7 mouse cellular contexts compared by ENCODE assay signal in the genomic region with DNA sequence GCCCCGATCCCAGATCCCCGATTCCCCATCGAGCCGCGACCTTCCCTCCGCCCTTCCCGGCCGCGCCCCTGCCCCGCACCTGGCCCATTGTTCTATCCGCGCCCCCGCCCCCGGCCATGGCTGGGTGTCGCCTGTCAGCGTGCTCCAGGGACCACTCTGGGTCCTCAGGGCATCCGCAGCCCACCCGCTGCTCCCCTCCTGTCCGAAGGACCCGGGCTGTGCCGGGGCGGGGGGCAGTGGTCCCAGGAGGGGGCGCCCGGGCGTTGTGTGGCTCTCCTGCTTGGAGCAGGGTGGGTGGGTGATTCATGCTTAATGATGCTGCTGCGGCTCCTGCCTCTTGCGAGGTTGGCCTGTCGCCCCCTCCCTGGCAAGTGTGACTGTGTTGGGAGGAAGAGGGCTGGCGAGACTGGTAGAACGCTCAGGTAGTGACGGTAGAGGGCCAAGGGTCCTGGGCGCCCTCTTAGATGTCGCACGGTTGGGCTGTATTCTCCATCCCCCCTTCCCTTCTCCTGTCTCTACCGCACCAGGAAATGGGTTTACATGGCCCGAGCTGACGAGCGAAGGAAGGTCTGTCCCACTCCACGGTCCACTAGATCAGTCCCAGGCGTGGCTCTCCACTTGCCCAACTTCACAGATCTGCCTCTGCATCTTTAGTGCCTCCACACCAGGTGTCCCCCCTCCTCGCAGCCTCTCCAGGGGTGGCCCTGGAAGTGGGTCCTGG. TPM values are rescaled to one million over a fixed set of nuclear protein-coding genes. Genes with fewer than 3 reads are reported as not detected.
A peak's percentile ranks its signal among the peaks of the same experiment; 100 is the strongest.
DNase-seq lines count a peak whose midpoint lies in the region; ATAC-seq and TF ChIP-seq lines count a peak whose summit lies in the region.

No protein-coding gene starts in this region.

- no peak for DNase-seq in lung, adult 18-20 months
- DNase-seq in cerebellum, adult 11-12 months = peak; percentile 70
- peak; percentile 81 for DNase-seq in forebrain, embryonic 11.5 days (ENCODE audit: low spot score)
- DNase-seq in neural tube, embryonic 10.5 days (ENCODE audit: extremely low spot score, low spot score) = peak; percentile 76
- DNase-seq in adipocyte (ENCODE audit: low spot score) = no peak

- TF ChIP-seq CTCF in intestine, postnatal 0 days (IDR thresholded peaks at IDR 0.05; ENCODE audit: low read depth) = peak; percentile 54

- no peaks in the 10 kb centered on the region for H3K36me3 ChIP-seq in lung, embryonic 16.5 days (ENCODE audit: control insufficient read depth, insufficient read depth, low read length)
- no peaks in the 10 kb centered on the region for H3K36me3 ChIP-seq in forebrain, embryonic 11.5 days (ENCODE audit: control insufficient read depth, insufficient read depth, low read length)
- no peaks in the 10 kb centered on the region; the same call in 1 of the 2 replicates for H3K36me3 ChIP-seq in intestine, postnatal 0 days (ENCODE audit: control insufficient read depth, insufficient read depth)

- peak overlapping the region; percentile 100 for H3K4me2 ChIP-seq in lung, embryonic 16.5 days (ENCODE audit: low read depth, low read length)
- H3K4me2 ChIP-seq in forebrain, embryonic 11.5 days (ENCODE audit: low read depth, low read length, severe bottlenecking) = peak overlapping the region; percentile 87
- H3K4me2 ChIP-seq in intestine, postnatal 0 days (replicated peaks; ENCODE audit: low read depth) = peak overlapping the region; percentile 99

- WGBS in lung, embryonic 16.5 days = under 1% methylated on average over 41 of the region's 41 CpGs
- 1% methylated on average over 35 of the region's 41 CpGs for WGBS in forebrain, embryonic 11.5 days
- 3% methylated on average over 37 of the region's 41 CpGs for WGBS in intestine, postnatal 0 days

- H3K9ac ChIP-seq in lung, embryonic 16.5 days (ENCODE audit: low read length) = peak overlapping the region; percentile 81
- peak overlapping the region; percentile 97 for H3K9ac ChIP-seq in forebrain, embryonic 11.5 days (ENCODE audit: low read length)
- peak overlapping the region; percentile 73 for H3K9ac ChIP-seq in intestine, postnatal 0 days (ENCODE audit: low read depth, low read length)

- ATAC-seq in lung, embryonic 16.5 days (ENCODE audit: low read depth) = peak; percentile 44
- peak; percentile 60 for ATAC-seq in forebrain, embryonic 11.5 days (replicated peaks; ENCODE audit: low FRiP score)
- ATAC-seq in intestine, postnatal 0 days = 0 out of 2 replicates have a peak, but pooled peaks have one; percentile 5

- H3K27me3 ChIP-seq in lung, embryonic 16.5 days (ENCODE audit: control insufficient read depth, insufficient read depth, low read depth, low read length) = peaks cover 6% of the 10 kb centered on the region
- peaks cover 6% of the 10 kb centered on the region for H3K27me3 ChIP-seq in forebrain, embryonic 11.5 days (ENCODE audit: control insufficient read depth, insufficient read depth, low read length)
- peaks cover 4% of the 10 kb centered on the region; the same call in 1 of the 2 replicates for H3K27me3 ChIP-seq in intestine, postnatal 0 days (replicated peaks; ENCODE audit: control insufficient read depth, insufficient read depth, low read length)

- H3K4me3 ChIP-seq in lung, embryonic 16.5 days (ENCODE audit: low read length) = peak overlapping the region; percentile 74
- peak overlapping the region; percentile 85 for H3K4me3 ChIP-seq in forebrain, embryonic 11.5 days (ENCODE audit: low read depth, low read length)
- H3K4me3 ChIP-seq in intestine, postnatal 0 days (ENCODE audit: low read depth, low read length) = peak overlapping the region; percentile 70

- H3K27ac ChIP-seq in lung, embryonic 16.5 days (ENCODE audit: low read length) = no peak overlapping the region
- H3K27ac ChIP-seq in forebrain, embryonic 11.5 days (ENCODE audit: low read depth, low read length) = peak overlapping the region; percentile 60
- H3K27ac ChIP-seq in intestine, postnatal 0 days (ENCODE audit: low read depth, low read length) = no peak overlapping the region

- H3K4me1 ChIP-seq in lung, embryonic 16.5 days (replicated peaks; ENCODE audit: control insufficient read depth, insufficient read depth, low read length) = peaks cover 23% of the 10 kb centered on the region
- peaks cover 11% of the 10 kb centered on the region for H3K4me1 ChIP-seq in forebrain, embryonic 11.5 days (replicated peaks; ENCODE audit: control insufficient read depth, insufficient read depth, low read length)
- peaks cover 4% of the 10 kb centered on the region; the same call in 1 of the 2 replicates for H3K4me1 ChIP-seq in intestine, postnatal 0 days (replicated peaks; ENCODE audit: control insufficient read depth, insufficient read depth, low read length)

- H3K9me3 ChIP-seq in lung, embryonic 16.5 days (ENCODE audit: control insufficient read depth, low read length) = no peaks in the 10 kb centered on the region
- H3K9me3 ChIP-seq in forebrain, embryonic 11.5 days (ENCODE audit: control insufficient read depth, low read length) = no peaks in the 10 kb centered on the region
- no peaks in the 10 kb centered on the region for H3K9me3 ChIP-seq in intestine, postnatal 0 days (ENCODE audit: control insufficient read depth)

RNA-seq across cellular contexts. Expression of a gene that starts 0.8 kb away (rescaled TPM):
- 10.5 and 11.8 TPM in 2 replicates for polyA plus RNA-seq in lung, embryonic 16.5 days (2015; fragmentation: Nextera tagmentation; extraction: Ambion mirVana)
- polyA plus RNA-seq in forebrain, embryonic 11.5 days (2014; fragmentation: Nextera tagmentation; extraction: Ambion mirVana) = 65.6 and 69.2 TPM in 2 replicates
- 8.4 and 8.5 TPM in 2 replicates for polyA plus RNA-seq in intestine, postnatal 0 days (2015; fragmentation: Nextera tagmentation; extraction: Ambion mirVana)

Comparison
In these comparisons a context has a peak if more than half of its experiments do, and no peak if none do; other contexts are left out.
1. ATAC-seq: peak in every context shown above with its lines; median percentile 60 in forebrain, embryonic 11.5 days; 44 in lung, embryonic 16.5 days; 5 in intestine, postnatal 0 days.
2. DNase-seq: peak in cerebellum, adult 11-12 months (single experiment), forebrain, embryonic 11.5 days (single experiment) and neural tube, embryonic 10.5 days (single experiment); none in lung, adult 18-20 months (0 of 2) and adipocyte (single experiment).
3. Peak in every context shown above with its lines, with median percentiles within 50 percentile points of each other: H3K4me2 ChIP-seq, H3K4me3 ChIP-seq and H3K9ac ChIP-seq.